Mouse (Mus musculus): ENCODE results near the gene S1pr2.
A peak's percentile ranks its signal among the peaks of the same experiment; 100 is the strongest.
"Not testable (repeated sequence)": the region's sequence is repeated elsewhere in the genome, so short reads cannot be mapped to it uniquely, and the experiment has no call there.

S1pr2 gene

DNA sequence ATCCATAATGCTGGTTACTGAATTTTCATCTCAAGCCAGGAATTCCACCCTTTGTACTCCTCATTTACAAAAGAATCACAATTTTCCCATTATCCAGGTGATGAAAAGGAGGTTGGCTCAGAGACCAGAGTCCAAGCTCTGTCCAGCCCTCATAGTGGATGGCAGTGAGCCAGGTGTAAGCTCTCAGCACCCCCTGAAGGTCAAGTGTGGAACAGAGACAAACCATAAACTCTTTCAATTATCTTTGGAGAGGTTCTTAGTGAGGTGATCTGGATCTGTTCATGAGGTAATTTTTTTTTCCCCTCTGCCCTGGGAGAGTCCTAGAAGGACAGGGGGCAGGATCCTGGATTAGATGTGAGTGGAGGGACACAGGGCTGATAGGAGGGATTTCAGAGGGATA, 24.2 kb upstream of the S1pr2 start:
- DNase-seq (ENCODE audit: extremely low spot score) = no peak

DNA sequence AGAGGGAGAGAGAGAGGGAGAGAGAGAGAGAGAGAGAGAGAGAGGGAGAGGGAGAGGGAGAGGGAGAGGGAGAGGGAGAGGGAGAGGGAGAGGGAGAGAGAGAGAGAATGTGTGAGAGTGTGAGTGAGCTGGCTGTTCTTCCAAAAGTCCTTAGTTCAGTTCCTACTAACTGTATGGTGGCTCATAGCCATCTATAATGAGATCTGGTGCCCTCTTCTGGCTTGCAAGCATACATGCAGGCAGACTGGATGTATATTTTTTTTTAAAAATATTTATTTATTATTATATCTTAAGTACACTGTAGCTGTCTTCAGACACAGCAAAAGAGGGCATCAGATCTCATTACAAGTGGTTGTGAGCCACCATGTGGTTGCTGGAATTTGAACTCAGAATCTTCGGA, 21.8 kb upstream of the S1pr2 start:
- DNase-seq (ENCODE audit: extremely low spot score) = not testable (repeated sequence)

DNA sequence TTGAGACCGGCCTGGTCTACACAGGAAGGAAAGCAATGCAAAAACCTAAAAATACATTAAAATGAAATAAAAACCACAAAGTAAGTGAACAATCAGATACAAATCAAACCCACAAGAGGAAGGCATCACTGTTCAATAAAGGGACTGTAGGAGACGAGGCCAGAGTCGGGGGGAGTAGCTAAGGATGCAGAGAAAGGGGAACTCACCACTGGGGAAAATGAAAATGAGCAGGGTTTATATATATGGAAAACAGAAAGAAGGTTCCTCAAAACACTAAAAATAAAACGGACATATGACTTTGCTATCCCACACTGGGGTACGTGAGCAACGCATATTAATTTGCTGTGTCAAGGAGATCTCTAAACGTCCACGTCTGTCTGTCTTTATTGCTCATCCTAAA, 20.5 kb upstream of the S1pr2 start:
- DNase-seq (ENCODE audit: extremely low spot score) = no peak

DNA sequence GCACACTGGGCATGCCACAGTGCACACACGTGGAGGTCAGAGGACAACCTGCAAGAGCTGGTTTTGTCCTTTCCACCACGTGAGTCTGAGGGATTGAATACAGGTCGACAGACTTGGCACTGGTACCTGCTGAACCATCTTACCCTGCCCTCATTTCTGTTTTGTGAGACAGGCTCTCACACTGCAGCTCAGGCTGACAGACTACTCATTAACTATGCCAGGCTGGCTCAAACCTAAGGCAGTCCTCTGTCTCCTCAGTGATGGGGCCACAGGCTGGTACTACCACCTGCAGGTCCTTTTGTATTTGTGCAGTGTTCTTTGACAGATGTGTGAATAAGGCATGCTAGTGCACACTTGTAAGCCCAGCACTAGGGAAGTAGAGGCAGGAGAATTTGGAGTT, 18.5 kb upstream of the S1pr2 start:
- no peak for DNase-seq (ENCODE audit: extremely low spot score)

DNA sequence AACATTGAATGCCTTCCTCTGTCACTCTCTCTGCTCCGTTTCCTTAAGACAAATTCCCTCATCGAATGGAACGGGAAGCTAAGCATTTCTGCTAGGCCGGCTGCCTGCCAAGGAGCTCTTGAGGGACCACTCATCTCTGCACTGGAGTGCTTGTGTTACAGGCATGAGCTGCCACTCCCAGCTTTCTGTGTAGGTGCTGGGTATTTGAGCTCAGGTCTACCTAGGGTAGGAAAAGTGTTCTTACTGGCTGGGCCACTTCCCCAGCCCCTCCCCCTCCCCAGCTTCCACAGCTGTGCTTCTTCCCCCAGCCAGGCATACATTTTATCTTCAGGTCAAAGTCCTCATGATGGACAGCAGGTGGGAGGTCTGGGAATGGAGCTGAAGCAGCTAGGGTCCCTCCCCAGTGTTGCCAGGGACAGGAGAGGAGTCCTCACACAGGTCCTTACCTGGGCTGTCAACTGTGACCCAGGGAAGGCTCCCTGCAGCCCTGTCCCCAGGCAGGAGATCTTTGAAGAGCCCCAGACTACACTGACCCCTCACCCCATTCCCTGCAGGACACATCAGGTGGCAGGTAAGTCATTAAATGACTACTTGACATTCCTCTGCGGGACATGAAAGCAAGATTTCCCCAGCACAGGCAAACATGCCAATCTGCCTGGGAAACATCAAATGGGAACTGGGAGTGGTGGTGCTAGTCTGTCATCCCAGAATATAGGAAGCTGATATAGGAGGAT, 16.8 kb upstream of the S1pr2 start:
- no peak for DNase-seq (ENCODE audit: extremely low spot score)

DNA sequence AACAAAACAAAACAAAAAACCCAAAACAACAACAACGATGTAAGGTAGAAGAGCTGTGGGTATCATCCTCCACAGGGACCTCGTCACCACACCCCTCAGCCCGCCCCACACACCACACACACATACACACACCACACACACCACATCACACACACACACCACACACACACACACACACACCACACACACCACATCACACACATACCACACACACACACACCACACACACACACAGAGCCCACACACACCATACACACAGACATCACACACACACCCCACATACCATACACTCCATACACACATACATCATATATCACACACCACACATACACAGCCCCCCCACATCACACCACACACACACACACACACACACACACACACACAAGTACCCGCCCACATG, 15.0 kb upstream of the S1pr2 start:
- no peak for DNase-seq (ENCODE audit: extremely low spot score)

DNA sequence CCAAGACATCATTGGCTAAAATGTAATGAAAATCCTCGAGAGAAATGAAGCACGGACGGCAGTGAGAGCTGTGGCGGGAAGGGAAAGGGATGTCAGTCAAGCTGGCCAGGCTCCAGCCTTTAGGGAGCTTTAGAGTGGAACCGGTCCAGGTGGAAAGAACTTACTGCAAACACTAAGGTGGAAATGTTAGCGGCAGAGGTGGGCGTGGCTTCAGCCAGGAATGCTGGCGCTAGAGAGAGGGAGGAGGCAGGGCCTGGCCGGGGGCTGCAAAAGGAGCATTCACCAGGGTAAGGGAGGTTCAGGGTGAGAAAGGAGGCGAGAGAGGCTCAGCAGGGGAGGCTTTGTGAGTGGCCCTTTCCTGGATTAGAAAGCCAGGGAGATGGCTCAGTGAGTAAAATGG, 14.3 kb upstream of the S1pr2 start:
- DNase-seq (ENCODE audit: extremely low spot score) = peak; percentile 46

DNA sequence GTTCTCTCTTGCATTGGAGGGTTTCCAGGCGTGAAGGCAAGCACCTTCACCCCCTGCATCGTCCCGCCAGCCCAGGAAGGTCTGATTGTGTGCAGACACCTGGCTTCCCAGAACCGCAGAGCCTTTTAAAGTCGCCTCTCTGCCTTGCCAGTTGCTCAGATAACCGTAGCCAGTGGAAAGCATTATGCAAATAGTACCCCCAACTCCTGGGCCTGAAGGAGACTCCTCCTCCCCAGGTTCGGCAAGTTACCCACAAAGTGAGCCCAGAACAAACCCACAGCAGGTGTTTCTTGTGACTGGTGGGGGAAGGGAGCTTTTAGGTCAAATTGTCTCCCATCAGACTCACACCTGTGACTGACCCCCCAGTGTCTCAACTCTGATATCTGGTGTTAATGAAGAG, 11.4 kb upstream of the S1pr2 start:
- no peak for DNase-seq (ENCODE audit: extremely low spot score)

DNA sequence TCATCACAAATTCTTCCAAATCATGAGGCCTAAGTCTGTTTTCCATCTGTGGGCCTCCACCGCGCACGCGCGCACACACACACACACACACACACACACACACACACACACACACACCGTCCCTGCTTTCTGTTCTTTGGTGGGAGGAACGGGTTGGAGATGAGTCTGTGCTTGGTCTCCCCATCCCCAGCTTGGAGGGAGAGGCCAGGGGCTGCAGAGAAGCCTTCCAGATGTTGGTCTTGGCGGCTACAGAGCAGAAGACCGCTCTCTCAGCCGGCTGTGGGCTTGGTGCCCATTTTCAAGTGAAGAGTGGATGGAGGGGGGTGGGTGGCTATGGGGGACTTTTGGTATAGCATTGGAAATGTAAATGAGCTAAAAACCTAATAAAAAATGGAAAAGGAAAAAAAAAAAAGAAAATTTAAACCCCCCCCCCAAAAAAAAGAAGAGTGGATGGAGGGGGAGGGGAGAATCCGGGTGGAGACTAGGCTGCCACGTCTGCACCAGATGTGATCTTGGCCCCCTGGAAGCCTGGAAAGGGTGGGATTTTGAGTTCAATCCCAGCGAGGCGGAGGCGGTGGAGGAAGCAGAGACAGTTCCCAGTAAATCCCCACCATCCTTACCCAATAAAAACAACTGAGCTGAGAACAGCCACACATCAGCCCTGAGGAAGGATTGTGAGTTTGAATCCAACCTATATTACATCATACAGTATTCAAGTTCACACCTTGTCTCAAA, 10.5 kb upstream of the S1pr2 start:
- no peak for DNase-seq (ENCODE audit: extremely low spot score)

DNA sequence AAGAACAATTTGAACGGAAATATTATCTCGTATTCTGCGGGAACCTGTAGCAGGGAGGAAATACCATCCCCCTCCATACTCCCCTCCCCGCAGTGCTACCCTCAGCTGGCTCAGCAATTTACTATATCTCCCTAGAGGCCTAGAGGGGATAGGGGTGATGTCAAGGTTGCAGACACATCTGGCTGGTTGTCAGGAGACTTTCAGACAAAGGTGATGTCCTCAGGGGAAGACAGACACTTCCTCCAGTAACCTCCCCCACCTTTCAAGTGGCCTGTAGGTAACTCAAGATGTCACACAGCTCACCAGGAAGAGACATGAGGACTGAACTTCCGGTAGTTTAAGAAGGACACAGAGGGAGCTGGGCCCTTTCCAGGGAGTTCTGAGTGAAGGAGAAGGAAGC, 6.6 kb upstream of the S1pr2 start:
- no peak for DNase-seq (ENCODE audit: extremely low spot score)

DNA sequence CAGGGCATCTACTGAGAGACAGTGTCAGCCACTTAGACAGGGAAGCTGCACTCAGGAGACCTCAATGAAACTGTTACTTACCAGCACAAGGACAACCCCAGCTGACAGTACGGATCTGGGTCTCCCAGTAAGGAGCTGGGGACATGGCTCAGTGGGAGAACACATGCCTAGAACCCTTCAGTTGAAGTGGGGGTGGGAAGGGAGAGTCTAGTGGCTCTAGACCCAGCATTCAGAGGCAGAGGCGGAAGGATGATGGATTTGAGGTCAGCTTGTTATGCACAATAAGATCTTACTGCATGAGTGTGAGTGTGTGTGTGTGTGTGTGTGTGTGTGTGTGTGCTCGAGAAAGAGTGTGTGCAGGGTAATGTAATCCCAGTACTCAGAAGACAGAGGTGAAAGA, 5.6 kb upstream of the S1pr2 start:
- DNase-seq (ENCODE audit: extremely low spot score) = no peak

DNA sequence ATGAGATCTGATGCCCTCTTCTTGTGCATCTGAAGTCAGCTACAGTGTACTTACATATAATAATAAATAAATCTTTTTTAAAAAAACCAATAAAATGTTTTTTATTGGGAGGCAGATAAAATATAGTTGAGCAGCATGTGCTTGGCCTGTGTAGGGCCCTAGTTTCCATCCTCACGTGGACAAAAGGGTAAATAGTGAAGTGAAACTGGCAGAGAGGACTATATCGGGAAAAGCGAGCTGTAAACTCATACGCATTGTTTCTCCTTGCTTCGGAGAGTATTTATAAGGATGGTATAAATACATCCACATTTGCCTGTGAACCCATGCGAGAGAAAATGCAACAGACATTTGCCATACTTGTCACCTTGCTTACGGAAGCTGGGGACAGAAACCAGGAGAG, 3.2 kb upstream of the S1pr2 start:
- no peak for DNase-seq (ENCODE audit: extremely low spot score)

DNA sequence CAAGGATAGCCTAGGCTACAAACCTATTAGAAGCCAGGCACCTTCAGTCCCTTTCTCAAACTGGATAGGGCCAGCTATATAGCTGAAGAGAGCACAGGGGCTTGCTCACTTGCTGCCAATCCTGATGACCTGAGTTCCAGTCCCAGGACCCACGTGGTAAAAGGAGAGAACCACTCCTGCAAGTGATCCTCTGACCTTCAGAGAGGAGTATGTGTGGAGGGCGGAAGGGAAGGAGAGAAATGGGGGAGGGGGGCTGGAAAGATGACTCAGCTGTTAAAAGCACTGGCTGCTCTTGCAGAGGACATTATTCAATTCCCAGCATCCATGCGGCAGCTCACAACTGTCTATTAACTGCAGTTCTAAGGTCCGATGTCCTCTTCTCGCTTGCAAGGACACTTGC, 2.6 kb upstream of the S1pr2 start:
- no peak for DNase-seq (ENCODE audit: extremely low spot score)

DNA sequence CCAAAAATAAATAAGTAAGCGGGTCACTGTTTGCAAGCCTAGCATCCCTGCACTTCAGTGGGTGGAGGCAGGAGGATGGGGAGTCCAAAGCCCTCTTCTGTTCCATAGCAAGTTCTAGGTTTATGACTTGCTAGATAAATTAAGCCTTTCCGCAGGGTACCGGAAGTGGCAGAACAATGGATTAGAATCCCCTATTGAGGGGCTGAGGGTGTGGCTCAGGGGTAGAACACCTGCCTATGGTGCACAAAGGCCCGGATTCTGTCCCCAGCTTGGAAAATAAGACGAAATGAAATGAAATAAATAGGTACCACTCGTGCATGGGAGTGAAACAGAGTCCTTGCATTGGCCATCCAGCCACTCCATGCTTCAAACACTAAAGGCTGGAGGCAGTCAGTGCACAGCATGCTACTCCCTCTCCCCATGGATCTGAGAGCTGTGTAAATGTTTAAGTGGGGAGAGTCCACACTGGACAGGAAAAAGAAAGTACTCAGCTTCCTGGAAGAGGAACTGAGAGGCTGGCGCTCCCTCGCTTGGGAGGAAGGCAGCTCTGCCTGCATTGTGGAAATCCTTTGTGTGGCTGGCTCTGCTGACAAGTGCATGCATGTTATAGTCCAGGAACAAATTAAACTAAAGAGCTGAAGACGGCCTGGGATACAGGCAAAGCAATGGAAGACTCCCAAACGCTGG, 2.0 kb upstream of the S1pr2 start:
- DNase-seq (ENCODE audit: extremely low spot score) = no peak

DNA sequence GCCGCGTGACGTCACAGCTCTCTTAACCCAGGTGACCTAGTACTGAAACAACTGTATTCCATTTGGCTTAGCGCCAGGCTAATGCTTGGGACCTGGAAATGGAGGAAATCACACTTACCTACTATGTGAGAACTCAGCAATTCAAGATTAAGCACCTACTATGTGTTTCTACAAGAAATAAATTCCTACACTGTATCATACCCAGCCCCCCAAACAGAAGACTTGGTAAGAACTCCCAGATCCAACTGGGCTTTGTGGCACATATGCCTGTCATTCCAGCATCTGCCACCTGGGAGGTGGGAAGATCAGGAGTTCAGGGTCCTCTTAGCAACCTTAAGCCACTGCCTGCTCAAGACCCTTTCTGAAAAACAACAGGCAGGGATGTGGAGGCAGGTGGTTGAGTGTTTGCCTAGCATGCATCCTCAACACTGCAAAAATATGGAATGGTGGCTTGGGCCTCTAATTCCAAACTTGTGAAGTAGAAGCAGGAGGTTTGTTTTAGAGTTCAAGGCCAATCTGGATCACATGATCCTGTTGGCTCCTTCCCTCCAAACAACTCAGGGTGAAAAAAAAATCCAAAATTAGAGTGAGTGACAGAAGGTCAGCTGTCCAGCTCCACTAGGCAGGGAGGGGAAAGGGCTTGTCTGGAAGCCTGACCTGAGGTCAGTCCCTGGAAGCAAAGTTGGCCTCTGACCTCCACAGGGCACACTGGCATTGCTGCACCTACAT, 544 bp upstream of the S1pr2 start:
- peak; percentile 19 for DNase-seq (ENCODE audit: extremely low spot score)

DNA sequence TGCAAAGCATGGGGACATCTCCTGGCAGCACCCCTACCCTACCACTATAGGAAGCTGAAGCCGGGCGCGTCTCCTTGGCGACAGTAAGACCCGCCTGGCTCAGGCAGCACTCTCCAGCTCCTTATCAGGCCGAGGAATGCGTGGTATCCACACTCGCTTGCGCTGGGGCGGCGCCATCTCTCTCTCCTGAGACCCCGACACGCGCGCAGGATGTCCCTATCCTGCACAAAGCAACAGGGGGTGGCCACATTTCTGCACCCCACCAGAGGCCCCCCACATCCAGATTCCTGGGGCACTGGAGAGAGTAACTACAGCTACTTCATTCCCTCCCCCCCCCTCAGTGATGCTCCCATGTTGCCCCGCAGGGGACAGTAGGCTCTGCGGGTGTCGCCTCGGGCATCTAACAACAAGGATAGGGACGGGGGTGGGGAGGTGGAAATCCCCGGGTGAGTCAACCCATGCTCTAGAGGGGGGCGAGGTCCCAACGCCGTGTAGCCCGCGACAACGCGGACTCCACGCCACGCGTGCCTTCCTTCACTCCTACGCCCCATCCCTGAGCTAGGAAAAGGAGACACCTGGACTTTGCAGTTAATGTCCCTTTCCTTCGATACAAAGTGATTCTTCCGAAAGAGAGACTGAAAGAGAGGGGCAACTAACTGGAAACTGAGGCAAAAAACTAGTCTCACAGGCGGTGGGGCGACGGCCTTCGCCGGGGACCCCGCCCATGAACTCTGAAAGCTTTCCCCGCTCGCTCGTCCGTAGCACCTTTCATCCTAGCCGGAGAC, 958 bp downstream of the S1pr2 start:
- DNase-seq (ENCODE audit: extremely low spot score) = peak; percentile 69

DNA sequence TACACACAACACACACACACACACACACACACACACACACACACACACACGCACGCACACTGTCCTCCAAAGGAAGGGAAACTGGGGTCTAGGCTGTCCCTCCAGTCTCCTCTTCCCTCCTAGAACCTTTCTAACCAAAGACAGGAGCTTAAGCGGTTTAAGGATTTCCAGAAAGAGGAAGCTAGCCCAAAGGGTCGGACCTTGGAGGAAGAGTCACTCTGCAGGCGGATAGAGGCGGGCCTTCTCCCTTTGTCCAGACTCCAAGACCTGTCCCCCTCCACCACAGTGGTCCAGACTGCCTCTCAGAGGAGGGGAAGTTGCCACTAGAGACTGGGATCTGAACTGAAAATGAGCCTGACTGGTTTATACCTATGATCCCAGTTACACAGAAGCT, 2.9 kb downstream of the S1pr2 start:
- peak; percentile 13 for DNase-seq (ENCODE audit: extremely low spot score)

DNA sequence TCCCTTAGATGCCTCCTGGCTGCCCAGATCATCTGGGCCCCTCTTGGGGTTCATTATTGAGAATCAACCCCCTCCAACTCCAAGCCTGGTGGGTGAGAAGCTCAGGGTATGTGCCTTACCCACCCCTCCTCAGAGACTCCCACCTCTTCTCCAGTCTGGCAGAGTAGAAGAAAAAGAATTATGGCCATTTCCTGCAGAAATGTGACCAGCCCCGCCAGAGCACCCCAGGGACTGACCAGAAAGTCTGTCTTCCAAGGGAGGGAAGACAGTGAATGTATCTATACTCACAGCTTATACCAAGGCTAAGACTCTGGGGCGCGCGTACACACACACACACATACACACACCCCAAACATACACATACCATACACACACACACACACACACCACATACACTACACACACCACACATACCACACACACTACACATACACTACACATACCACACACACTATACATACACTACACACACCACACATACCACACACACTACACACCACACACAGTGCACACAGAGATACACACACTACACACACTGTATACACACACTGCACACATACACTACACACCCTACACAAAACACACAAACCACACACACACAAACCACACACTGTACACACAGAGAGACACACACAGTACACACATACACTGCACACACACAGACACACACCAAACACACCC, 3.4 kb downstream of the S1pr2 start:
- DNase-seq (ENCODE audit: extremely low spot score) = no peak

DNA sequence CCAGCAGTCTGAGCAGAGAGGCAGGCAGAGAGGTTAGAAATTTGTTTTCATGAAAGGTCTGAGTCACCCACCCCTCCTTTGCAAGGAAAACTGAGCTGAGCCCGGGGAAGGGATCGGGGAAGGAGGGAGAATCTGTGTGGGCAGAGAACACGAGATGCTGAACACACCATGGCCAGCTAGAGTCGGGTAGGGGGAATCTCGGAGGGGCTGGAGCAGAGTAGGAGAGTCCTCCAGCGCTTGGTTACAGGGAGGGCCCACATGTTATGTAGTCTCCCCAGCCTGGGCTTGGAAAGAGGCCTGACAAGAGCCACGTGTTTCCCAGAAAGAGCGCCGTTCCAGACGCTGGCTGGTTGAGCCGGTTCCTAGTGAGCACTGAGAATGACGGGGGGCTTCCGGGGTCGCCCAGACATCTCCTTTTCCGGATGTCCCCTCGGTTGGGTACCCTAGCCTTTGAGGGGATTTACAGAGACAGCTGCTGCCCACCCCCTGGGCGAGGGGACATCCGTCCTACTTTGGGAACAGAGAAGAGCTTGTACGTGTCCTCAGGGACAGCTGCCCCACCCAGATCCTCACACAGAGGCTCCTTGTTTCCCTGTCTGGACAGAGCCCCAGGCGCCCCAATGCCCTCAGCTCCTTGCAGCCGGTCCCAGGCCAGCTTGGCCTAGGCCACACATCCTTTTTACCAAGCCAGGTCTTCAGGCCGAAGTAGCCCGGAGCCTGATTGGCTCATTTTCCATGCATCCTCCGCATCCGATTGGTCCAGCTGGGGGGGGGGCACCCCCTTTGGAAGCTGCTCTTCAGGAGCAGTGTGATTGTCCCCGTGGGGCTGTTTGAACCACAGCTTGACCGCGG, 4.2 kb downstream of the S1pr2 start:
- peak; percentile 59 for DNase-seq (ENCODE audit: extremely low spot score)

DNA sequence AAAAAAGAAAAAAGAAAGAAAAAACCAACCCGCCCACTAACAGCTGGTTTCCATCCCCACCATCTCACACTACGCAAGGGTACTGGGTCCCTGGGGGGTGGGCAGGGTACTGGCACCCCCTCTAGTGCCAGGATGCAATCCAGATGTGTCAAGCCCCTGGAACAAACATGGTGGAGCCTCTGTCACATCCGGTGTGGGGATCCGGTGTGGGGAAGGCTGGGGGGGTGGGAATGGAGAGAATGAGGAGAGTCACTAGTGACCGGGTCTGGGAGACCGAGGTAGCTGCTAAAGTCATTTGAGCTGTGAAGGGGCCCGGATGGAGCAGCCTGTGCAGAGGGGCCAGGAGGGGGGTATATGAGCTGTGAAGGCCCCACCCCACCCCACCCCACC, 4.8 kb downstream of the S1pr2 start:
- DNase-seq (ENCODE audit: extremely low spot score) = peak; percentile 15
